Mouse (Mus musculus) layer of hippocampus, adult 9-10 months (tissue): Measurements from ENCODE around the gene Ms4a10.

ENCODE experiments used
- DNase-seq: peaks from one replicate; pipeline ENCODE4 v3.0.0; 2022; ENCODE audit warnings: low spot score

The Ms4a10 gene

DNA sequence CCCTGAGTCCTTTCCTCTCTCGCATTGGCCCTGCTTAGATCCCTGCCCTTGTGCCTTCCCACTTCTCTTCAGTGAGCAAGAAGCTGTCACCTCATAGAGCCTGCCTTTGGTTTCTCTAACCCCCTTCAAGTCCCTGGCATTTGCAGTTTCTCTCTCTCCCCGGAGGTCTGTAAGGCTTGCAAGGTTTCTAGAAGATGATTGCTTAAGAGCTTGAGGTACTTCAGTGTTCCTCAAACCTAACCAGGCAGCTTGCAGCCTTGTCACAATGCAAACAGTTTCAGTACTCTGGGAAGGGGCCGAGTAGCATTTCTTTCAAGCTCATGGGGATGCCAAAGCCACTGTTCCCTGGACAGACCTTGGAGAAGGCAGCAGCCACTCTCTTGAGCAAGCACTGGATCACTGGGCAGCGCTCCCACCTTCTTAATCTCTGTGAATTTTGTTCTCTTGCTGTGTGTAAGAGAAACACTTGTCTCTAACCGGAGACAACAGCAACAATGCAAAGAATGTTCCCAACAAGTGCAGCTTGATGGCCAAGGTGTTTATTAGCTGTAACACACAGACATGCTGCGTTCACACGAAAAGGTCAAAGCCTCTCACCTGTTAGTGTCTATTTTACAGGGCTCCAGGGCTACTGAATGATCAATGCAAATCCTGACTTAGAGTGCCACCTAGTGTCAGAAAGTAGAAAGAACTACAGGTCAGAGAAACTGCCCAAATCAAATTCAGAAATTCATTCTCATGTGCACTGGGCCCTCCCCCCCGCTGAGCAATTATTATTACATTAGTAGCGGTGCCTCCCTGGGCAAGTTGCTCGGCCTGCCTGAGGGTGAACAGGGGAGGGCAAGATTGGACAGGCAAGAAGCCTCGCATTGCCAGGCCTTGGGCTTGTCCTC, 15.1 kb downstream of the Ms4a10 start:
- peak; percentile 63 for DNase-seq

DNA sequence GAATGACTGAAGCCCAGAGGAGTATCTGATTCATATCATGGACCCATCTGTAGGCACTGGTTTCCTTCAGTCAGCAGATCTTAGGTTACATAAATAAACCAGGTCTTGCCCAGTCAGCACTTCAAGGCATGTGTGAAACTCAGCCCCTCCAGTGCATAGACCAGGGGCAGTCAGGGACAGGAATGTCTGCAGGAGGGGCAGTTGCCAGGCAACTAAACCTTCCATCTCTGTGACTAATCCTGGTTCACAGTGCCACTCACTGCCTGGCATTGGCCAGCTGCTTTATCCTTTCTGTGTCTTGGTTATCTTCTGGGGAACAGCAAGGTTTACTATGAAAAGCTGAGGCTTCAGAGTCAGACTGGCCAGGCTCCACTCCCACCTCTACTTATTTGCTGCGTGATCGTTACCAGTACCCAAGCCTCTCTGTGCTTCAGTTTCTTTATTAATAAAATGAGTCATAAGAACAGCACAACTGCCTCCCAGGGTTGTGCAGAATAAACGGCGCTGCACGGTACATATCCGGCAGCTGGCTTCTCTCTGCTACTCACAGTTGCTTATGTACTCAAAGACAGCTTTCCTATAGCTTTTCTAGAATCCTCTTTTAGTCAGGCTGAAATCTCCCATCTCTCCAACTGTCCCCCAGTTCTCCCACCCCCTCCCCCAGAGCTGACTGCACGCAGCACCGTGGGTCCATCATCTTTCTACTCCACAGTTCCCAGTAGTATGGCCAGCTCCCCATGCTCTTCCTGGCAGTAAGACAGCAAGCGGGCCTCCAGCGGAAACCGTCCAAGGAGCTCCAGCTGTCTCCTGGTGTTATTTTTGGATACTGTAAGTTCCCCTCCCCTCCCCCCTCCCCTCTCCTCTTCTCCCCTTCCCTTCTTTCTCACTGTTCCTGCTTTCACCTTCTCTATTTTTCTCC, 22.2 kb downstream of the Ms4a10 start:
- DNase-seq: no peak

DNA sequence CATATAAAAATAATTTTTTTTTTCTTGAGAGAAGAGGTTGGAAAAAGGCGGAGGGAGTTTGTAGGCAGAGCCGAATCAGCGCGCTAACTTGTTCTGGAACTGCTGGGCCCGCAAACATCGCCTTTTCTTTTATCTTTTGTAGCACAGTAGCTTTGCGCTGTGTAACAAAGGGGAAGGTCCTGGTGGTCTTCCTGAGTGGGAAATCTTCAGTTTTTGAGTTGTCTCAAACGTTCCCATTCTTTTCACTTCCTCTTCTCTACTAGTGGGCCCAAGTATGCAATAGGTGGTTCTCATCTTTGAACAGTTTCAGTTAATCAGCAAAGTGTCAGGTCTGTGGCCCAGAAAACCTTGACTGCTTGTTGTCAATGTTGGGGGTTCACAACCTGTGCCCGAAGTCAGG, 24.9 kb downstream of the Ms4a10 start:
- DNase-seq: no peak

DNA sequence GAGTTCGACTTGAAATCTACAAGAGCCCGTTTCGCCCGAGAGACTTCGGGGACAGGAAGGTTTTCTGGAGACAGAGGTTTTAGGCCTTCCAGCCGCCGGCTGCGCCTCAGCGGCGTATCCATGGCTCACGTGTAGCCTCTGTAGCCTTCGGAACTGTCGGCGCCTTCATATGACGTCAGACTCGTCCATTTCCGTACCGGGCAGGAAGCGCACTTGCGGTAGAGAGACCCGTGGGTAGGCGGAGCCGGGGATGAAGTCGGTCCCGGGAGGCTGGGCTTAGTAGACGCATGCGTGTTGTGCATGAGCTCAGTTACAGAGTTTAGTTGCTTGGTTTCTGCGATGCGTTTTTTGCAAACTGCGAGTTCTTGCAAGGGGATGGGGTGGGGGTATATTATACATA, 25.4 kb downstream of the Ms4a10 start, which contains the start of gene Ccdc86:
Ccdc86 (minus strand) TSS at position 155 of the 400 bp plus-strand sequence.
- peak; percentile 90 for DNase-seq

DNA sequence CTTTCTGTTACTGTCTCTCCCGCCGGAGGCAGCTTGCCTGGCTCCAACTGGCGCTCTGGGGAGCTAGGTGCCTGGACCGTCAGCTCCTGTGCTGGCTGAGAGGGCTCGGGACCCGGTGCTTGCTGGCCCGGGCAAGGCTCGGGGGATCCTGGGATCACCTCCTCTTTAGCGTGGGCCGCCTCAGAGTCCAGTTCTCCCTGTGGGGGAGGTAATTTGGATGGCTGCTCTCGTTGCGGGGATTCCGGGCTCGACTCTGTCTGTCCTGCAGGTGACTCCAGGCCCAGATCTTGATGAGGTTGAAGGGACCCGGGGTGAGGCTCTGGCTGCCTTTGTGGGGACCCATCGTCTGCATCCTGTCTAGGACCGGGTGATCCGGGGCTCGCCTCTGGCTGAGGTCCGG, 26.1 kb downstream of the Ms4a10 start:
- DNase-seq: no peak

DNA sequence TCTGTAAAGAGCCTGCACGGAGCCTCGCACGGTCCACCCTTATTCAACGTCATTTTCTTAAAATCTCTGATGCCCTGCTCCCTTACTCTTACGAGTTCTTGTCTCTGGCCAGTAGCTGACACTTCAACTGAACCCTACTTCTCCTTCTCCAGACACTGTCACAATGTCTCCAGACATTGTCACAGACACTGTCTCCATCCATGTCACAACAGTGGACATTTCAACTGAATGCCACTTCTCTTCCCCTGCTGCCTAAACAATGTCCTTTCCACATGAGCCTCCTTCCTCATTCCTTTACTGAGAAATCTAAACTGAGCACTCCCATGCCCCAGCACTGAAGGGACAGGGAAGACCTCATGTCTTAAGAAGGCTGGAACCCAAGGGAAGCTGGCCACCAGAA, 27.3 kb downstream of the Ms4a10 start:
- no peak for DNase-seq

DNA sequence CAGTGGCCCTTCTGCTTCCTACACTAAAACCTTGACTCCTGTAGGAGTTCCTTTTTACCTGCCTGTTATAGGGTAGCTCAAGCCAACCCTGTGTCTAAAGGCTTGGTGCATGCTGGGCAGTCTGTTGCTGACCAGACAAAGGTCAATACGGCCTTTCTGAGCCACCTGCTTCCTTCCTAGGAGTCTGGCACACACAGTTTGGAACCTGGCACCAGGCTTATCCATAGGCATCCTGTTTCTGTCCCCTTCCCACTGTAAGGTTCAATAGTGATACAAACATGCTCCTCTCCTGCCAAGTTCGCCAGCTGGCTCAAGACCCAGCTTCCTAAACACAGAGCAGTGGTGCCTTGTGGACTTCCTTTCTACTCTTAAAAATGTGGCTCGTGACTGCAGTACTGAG, 28.0 kb downstream of the Ms4a10 start:
- no peak for DNase-seq

DNA sequence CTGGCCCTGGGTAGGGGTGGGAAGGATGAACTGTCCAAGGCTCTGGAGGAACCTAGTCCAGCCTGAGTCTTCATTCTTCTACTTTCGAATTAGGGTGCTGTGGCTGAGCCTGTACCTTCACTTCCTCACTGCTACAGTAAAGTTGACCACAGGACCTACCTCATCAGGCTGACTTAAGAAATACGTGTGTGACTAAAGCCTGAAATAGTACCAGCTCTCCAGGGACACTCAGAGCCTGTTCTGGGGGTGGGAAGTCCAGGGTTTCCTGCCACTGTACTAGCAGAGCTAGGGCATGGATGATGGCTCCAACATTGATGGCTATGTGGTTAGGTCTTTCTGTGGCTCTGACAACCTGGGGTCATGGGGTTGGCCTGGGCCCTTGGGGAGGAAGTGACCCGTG, 30.5 kb downstream of the Ms4a10 start:
- DNase-seq: no peak

DNA sequence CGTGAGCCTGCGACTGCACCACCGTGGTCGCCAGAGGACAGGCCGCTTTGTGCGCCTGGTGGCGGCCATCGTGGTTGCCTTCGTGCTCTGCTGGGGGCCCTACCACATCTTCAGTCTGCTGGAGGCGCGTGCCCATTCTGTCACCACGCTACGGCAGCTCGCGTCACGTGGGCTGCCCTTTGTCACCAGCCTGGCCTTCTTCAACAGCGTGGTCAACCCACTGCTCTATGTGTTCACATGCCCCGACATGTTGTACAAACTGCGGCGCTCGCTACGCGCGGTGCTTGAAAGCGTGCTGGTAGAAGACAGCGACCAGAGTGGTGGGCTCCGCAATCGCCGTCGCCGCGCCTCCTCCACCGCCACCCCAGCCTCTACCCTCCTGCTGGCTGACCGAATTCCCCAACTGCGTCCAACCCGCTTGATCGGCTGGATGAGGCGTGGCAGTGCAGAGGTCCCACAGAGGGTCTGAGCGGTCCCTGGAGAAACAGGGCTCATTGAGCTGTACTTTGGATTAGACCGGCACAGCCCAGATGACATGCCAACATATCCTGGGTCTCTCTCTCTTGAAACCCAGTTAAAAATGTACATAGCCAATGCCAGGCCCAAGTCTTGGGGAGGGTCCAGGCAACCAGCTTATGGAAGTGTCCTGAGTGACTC, 33.5 kb downstream of the Ms4a10 start:
- DNase-seq: no peak

DNA sequence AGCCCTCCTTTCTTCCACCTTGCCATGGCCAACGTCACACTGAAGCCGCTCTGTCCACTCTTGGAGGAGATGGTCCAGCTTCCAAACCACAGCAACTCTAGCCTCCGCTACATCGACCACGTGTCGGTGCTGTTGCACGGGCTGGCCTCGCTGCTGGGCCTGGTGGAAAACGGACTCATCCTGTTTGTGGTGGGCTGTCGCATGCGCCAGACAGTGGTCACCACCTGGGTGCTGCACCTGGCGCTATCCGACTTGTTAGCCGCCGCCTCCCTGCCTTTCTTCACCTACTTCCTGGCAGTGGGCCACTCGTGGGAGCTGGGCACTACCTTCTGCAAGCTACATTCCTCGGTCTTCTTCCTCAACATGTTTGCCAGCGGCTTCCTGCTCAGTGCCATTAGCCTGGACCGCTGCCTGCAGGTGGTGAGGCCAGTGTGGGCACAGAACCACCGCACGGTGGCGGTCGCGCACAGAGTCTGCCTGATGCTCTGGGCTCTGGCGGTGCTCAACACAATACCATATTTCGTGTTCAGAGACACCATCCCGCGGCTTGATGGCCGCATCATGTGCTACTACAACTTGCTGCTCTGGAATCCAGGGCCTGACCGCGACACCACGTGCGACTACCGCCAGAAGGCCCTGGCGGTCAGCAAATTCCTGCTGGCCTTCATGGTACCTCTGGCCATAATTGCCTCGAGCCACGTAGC, 34.2 kb downstream of the Ms4a10 start:
- no peak for DNase-seq

DNA sequence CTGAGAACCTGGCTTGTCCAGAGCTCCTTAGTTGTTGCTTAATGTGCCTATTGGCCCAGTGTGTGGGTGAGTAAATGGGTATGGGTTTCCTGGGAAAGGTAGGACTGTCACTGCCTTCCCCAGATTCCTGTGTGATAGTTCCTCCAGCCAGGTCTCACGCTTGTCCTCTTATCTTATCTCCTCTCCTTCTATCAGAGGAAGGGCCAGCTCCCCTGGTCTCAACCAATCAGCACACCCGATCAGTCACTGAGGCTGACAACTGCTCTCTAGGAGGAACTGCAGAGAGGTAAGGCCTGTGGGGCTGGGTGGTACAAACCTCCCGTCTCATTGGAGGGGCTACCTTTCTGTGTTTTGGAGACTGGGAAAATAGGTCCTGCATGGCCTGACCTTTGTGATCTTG, 35.7 kb downstream of the Ms4a10 start:
- no peak for DNase-seq

DNA sequence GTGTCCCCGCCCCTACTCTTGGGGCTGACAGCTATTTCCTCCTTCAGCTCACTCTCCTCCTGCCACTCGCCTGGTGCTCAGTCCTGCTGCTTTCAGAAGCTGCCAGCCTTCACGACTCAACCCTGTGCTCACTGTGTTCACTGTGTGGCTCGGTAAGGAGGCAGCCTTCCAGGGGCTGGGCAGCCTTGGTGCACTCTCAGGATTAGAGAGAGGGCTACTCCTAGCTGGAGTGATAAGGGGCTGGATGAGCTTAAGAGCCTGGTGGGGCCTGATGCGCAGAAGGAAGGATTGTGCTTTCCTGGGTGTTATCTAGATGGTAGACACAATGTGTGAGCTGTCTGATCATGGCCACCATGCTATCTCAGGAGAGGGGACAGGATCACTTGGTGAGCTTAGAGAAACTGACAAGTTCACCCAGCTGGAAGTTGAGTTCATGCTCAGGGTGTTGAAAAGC, 37.3 kb downstream of the Ms4a10 start, which contains the start of gene Ptgdr2:
Ptgdr2 (plus strand) TSS at position 51 of the 454 bp plus-strand sequence.
- no peak for DNase-seq

DNA sequence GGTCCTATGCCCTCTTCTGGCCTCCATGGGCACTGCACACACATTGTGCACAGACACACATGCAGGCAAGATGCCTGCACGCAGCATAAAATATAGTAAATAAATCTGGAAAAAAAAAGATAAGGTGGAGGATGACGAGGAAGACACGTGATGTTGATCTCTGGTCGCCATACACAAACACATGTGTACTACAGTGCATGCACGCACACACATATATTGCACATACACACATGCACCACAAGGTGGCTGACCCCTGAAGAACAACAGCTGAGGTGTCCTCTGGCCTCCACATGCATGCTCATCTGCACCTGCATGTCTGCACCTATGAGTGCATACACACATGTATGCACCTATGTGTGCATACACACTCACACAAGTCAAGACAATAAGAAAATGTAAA, 38.4 kb downstream of the Ms4a10 start:
- no peak for DNase-seq

DNA sequence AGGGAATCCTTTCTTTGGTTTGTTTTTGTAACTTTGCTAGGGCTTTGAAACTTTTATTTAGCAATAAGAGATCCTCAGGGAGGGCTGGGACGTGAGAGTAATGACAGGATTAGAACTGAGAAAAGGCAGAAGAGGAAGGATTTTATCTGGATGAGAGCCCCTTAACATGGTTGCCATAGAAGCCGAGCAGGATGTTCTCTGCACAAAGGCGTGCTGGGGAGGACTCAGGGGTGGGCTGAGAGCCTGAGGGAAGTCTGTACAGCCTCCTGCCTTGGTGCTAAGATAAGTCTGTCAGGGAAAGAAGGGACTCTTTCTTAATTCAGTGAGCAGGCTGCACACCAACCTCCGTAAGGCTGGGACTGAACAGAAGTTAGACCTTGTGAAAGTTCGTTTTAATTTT, 39.4 kb downstream of the Ms4a10 start:
- no peak for DNase-seq

DNA sequence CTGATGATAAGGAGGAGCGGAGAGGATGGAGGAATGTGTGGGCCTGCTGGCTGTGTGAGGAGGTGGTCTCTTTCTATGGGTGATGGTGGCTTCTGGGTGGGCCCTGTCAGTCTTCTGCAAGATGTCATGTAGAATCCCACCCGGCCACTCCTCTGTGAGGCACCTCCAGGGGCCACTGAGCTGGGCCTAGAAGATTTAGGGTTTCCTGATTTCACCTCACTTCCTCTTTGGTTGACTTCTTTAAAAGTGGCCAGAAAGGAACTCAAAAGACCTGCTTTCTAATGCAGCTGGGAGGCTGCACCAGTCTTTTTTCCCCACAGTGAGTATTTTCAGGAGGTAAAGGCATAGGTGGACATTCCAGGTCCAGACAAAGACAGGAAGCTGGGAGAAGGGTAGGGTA, 43.8 kb downstream of the Ms4a10 start:
- DNase-seq: no peak

DNA sequence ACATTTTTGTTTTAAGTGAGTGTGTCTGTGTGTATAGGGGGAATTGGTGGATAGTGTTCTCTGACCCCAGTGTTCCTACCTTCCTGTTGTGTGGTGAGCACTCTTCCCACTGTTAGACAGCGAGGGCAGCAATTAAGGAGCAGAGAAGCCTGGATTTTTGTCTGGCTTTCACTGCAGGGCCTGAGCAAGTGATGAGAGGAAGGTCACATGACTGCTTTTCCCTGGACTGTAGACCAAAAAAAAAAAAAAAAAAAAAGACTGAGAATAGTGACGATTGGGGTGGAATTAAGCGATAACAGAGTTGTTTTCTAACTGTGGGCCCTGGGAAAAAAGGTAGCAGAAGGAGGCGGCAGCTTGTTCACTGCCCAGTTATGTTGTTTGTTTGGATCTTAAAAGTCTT, 47.8 kb downstream of the Ms4a10 start:
- DNase-seq: no peak

DNA sequence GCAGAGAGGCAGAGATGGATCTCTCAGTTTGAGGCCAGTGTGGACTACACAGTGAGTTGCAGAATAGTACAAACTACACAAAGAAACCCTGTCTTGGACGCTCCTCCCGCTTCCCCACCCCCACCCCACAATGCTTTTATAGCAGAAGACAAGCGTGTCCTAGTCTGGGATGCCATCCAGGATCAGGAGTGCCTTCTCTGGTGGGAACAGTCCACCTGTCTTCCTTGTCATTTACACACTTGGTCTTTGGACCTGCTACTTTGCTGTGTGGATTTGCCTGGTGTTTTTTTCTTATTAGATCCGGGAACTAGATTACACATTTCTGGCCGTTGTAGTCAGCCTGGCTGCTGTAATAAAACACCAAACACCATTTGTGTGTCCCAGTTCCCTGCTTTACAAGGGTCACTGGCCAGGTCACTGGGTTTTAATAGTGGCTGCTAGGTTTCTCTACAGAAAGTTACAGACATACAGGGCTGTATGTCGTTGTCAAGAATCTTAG, 48.3 kb downstream of the Ms4a10 start:
- DNase-seq: no peak

DNA sequence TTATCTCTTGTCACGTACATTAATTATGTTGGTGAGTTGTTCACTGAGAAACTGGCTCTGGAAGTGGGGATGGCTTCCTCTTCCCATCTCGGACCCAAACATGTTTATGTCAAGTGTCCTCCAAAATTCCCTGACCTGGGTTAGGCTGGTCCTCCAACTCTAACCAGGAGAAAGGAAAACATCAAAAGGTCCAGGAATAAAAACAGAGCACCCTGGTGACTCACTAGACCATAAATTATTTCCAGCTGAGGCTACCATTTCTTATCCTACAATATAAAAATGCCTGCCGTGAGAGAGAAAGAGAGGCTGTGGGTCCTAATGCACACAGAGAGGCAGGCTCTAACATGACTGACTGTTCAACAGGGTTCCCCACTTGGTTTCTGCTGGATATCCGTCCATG, 50.2 kb downstream of the Ms4a10 start:
- no peak for DNase-seq

DNA sequence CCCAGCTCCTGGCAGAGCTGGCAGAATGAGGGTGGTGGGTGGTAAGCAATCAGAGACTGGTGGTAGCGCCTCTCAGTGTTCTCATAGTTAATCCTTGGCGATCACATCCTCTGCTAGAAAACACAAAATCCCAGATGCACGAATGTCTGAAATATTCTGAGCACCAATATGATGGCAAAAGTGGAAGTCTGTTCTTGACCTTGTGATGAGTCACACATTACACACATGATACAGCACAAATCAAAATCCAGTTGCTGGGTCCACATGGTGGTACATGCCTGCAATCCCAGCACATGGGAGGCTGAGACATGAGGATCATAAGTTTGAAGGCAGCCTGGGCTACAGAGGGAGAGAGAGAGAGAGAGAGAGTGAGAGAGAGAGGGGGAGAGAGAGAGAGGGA, 53.4 kb downstream of the Ms4a10 start:
- no peak for DNase-seq

DNA sequence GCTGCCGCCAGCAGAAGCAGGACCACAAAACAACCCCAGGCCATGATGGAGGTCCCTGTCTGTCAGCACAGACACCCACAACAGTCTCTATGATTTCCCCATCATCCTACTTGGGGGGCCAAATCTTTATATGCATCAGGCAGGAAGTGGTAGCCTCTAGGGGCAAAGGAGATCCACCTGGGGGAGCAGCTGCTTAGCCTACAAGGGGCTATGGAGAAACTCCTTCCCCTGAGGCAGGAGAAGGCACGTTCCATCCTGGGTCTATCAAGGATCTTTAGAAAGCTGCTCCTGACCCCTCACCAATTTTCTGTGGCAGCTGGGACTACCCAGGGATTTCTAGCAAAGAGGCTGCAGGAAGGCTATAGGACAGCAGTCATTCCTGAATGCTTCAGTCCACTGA, 53.9 kb downstream of the Ms4a10 start, which contains the start of gene Zp1:
Zp1 (minus strand) TSS at position 101 of the 400 bp plus-strand sequence.
- no peak for DNase-seq

DNA sequence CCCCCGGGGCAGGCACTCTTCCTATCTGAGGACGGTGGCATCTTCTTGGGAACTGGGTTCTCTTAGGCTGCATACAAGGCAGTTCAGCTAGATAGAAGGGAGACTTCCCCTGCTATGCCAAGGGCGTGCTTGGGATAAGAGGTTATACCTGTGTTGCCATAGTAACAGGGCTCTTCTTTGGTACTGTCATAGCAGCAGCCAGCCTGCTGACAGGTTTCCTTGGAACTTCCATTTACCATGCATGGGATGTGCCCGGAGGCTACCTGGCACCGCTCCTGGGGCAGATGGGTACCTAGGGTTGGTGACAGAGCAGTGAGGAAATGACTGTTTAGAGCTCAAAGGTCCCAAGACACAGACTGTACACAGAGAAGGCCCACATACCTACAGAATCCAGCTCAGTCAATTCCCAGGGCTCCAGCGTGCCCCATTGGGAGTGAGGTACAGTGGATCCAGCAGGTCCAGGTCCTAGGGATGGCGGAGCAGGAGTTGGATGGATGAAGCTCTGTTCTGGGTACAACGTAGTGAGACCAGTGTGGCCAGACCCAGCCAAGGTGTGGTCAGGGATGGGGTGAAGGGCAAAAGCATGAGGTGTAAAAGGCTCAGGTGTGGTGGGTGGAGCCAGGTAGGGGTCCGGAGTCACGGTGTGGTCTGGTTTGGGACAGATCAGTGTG, 56.0 kb downstream of the Ms4a10 start:
- no peak for DNase-seq
